Mouse (Mus musculus) brain, embryonic 14.5 days (tissue): ENCODE data around the gene Hlx.

Experiments
- CTCF ChIP-seq: fragments of 200-500 bp; IDR thresholded peaks from 2 replicates; pipeline ENCODE4 v1.5.1; 2012; ENCODE audit warnings: inconsistent platforms, mild to moderate bottlenecking, moderate library complexity, borderline replicate concordance; ENCODE audit not compliant: insufficient read depth, insufficient read length; ENCODE audit errors: extremely low read depth
- POLR2A ChIP-seq: fragments of 200-500 bp; IDR thresholded peaks from 2 replicates; pipeline ENCODE4 v1.6.1; 2012; ENCODE audit warnings: mild to moderate bottlenecking, inconsistent platforms, borderline replicate concordance; ENCODE audit not compliant: poor library complexity, insufficient read depth, insufficient read length, severe bottlenecking; ENCODE audit errors: extremely low read depth

DNA sequence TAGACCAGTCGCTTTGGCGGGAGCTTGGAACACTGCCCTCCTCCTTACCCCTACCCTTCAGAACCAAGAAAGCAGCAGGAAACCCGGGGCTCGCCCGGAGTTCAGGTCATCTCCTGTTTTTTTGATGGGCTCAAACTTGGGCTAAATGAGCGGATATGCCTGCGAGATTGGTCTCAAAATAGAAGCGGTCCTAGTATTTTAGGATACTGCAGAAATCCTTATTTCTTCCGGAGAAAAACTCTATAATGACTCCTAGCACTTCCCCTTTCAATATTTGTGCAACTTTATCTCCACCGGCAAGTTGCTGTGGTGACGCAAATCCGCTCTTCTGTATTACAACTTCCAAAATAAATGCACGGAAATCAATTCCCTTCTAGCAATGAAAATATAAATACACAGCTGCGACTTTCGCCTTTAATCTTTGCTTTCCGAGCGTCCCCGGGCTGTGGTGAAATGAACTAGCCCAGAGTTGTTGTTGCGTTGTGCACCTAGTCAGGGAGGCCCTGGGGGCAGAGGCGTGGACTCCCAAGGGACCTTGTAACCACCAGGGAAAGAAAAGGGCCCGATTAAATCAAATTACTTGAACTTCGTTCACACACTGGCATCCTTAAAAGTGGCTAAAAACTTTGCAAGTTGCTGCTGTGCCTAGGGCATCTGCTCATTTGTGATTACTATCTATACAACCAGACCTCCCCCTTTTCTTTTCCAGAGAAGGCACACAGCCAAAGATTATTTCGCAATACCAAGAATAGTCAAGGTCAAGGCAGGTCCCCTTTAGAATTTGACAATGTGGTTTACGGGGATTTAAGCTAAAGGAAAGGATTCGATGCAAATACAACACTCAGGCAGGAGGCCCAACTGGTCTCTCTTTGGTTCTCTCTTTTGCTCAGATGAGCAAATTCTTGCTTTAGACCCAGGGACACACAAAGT is 2.8 kb upstream of the Hlx start:
- TF ChIP-seq POLR2A (no peak), CTCF (no peak)
